Mouse (Mus musculus) lung, postnatal 0 days (tissue): ENCODE data around the gene Lins1.

Source experiments
- CTCF ChIP-seq: IDR thresholded peaks from 2 replicates; pipeline ENCODE4 v1.5.1; 2016; ENCODE audit warnings: antibody characterized with exemption, mild to moderate bottlenecking
- EP300 ChIP-seq: IDR thresholded peaks from 2 replicates; pipeline ENCODE4 v1.6.1; 2016; ENCODE audit warnings: antibody characterized with exemption, mild to moderate bottlenecking, control low read depth

- peak; percentile 98 for TF ChIP-seq EP300
- TF ChIP-seq CTCF: no peak
These were observed 47.7 kb downstream of the Lins1 start for GRCm38 (mm10) chr7:66737418-66737817.
